Mouse (Mus musculus): ENCODE data around the gene Rfx1.

The Rfx1 gene

DNA sequence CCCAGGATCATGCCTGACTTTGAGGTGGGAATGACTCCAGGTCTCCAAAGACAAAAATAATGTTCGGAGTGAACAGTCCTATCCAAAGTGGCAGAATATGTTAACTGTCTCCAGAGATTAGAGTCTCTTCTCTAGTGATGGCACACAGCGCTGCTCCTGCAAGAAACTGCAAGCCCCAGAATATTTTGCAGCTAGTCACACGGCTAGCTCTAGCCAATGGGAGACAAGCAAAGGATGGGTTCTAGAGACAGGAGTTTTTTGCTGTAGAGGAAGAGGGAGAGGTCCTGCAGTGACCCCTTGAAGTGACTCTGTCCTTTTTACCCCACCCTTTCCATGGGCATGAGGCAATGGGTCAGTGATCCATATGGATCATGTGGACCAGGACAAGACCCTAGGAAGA, 71.2 kb downstream of the Rfx1 start:
- no peak for DNase-seq (ENCODE audit: low read depth in 1 of 2, low spot score in 2 of 2)

DNA sequence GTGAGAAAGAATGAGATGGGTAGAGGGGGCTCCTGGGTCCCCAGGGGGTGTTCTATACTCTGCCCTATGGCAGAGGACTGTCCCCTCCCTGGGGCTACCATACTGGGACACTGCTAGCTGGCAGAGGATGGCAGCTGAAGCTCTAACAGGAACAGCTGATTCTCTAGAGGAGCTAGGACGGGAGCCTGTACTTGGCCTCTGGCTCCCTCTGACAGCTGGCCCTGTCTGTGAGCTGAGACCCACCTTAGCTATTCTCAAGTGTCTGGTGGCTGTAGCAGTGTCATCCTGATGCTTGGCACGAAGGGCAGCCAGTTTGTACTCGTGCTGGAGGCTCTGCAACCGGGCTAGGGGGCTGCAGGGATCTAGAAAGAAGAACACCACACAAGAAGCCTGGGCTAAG, 74.2 kb downstream of the Rfx1 start:
- no peak for DNase-seq (ENCODE audit: low read depth in 1 of 2, low spot score in 2 of 2)

DNA sequence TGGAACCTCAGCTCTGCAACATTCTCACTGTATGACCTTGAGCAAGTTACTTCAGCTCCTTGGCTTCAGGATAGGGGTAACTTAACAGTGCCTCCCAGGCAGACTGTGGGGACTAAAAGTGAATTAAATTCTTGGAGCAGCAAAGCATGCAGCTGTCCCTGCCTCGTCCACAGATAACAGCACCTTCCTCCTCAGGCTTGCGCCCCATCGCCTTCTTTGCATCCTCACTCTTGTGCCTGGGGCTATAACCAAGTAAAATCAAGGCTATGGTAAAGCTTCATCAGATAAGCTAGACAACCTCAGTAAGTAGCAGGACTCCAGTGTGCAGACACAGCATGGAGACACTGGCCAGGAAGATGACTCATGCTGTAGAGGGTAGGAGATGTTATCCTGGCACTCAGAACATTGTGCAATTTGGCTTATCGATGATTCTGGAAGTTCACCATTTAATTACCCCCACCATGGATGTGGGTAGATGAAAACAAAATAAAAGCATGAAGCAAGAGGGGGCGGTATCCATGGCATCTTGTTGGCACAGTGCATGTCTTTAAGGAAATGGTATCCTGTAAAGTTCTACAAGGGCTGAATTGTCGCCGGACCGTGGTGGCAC, 78.1 kb downstream of the Rfx1 start:
- DNase-seq (ENCODE audit: low read depth in 1 of 2, low spot score in 2 of 2) = no peak

All from monocyte, adult 2 months (primary cell).